In the genomic region with DNA sequence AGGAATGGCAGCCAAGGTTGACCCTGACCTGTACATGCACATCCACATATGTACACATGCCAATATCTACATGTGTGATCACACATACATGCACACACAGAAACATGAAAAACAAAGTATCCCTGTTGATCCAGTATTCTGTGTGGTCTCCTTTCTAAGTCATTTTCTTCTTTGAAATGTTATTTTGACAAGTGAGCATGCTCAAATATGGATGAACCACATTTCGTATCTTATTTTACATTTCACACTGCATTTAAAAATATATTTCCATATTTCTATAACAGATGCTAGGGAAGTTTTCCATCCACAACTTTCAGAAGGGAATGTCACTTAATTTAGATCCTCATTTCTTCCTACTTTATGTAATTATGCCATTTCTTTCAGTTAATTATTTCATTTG, we compare ENCODE assay signal across 20 mouse cellular contexts.
DNase-seq lines count a peak whose midpoint lies in the region; ATAC-seq and TF ChIP-seq lines count a peak whose summit lies in the region.
"Had no signal": no experiment of that assay in that cellular context is flagged by ENCODE, and none has a peak within 500 bp of the region (broad histone marks: within the 10 kb centered on the region; RNA-seq: fewer than 3 reads in every experiment).

No protein-coding gene starts in this region.

- H3K27me3 ChIP-seq in forebrain, embryonic 13.5 days: no peaks in the 10 kb centered on the region
- no peaks in the 10 kb centered on the region for H3K27me3 ChIP-seq in forebrain, embryonic 12.5 days
- H3K27me3 ChIP-seq in forebrain, embryonic 16.5 days (replicated peaks; ENCODE audit: control insufficient read depth, insufficient read depth, low read length): no peaks in the 10 kb centered on the region
- no peaks in the 10 kb centered on the region for H3K27me3 ChIP-seq in hindbrain, embryonic 12.5 days
- H3K27me3 ChIP-seq: embryonic facial prominence, embryonic 13.5 days; heart, embryonic 12.5 days; hindbrain, embryonic 15.5 days had no signal

- H3K4me3 ChIP-seq in forebrain, embryonic 13.5 days: no peak overlapping the region
- H3K4me3 ChIP-seq in forebrain, embryonic 12.5 days (replicated peaks): no peak overlapping the region
- no peak overlapping the region for H3K4me3 ChIP-seq in layer of hippocampus, adult 2 months
- no peak overlapping the region for H3K4me3 ChIP-seq in forebrain, embryonic 16.5 days (replicated peaks; ENCODE audit: low read length)
- no peak overlapping the region for H3K4me3 ChIP-seq in hindbrain, embryonic 12.5 days
- H3K4me3 ChIP-seq: embryonic facial prominence, embryonic 13.5 days; gastrocnemius, adult 2 months; heart, embryonic 12.5 days; hindbrain, embryonic 10.5 days; hindbrain, embryonic 15.5 days had no signal

- no peak for TF ChIP-seq CTCF in layer of hippocampus, adult 2 months (conservative IDR thresholded peaks at IDR 0.05)

- no peak overlapping the region for H3K9ac ChIP-seq in forebrain, embryonic 13.5 days
- H3K9ac ChIP-seq in forebrain, embryonic 12.5 days: no peak overlapping the region
- no peak overlapping the region for H3K9ac ChIP-seq in forebrain, embryonic 16.5 days (replicated peaks; ENCODE audit: low read depth, low read length)
- H3K9ac ChIP-seq in hindbrain, embryonic 12.5 days: no peak overlapping the region
- H3K9ac ChIP-seq: embryonic facial prominence, embryonic 13.5 days; heart, embryonic 12.5 days; hindbrain, embryonic 15.5 days had no signal

- WGBS in forebrain, embryonic 13.5 days: 85% methylated on average over 1 of the region's 1 CpGs
- WGBS in forebrain, embryonic 12.5 days: 98% methylated on average over 1 of the region's 1 CpGs
- WGBS in forebrain, embryonic 16.5 days: 52% methylated on average over 1 of the region's 1 CpGs
- 96% methylated on average over 1 of the region's 1 CpGs for WGBS in hindbrain, embryonic 12.5 days

- no peak overlapping the region for H3K27ac ChIP-seq in forebrain, embryonic 13.5 days
- no peak overlapping the region for H3K27ac ChIP-seq in forebrain, embryonic 12.5 days
- peak overlapping the region; percentile 81 for H3K27ac ChIP-seq in layer of hippocampus, adult 2 months
- H3K27ac ChIP-seq in forebrain, embryonic 16.5 days (ENCODE audit: low read length): peak overlapping the region; percentile 94
- no peak overlapping the region for H3K27ac ChIP-seq in hindbrain, embryonic 12.5 days
- H3K27ac ChIP-seq: embryonic facial prominence, embryonic 13.5 days; gastrocnemius, adult 2 months; hindbrain, embryonic 10.5 days; hindbrain, embryonic 15.5 days had no signal

- H3K4me1 ChIP-seq in forebrain, embryonic 13.5 days: 0 out of 2 replicates have a peak, but pooled peaks cover 7% of the 10 kb centered on the region
- no peaks in the 10 kb centered on the region for H3K4me1 ChIP-seq in forebrain, embryonic 12.5 days
- H3K4me1 ChIP-seq in forebrain, embryonic 16.5 days (replicated peaks; ENCODE audit: control insufficient read depth, insufficient read depth, low read length): peaks cover 12% of the 10 kb centered on the region
- H3K4me1 ChIP-seq in hindbrain, embryonic 12.5 days: no peaks in the 10 kb centered on the region
- H3K4me1 ChIP-seq: embryonic facial prominence, embryonic 13.5 days; heart, embryonic 12.5 days; hindbrain, embryonic 10.5 days; hindbrain, embryonic 15.5 days had no signal

- H3K4me2 ChIP-seq in forebrain, embryonic 13.5 days: no peak overlapping the region
- H3K4me2 ChIP-seq in forebrain, embryonic 12.5 days: no peak overlapping the region
- H3K4me2 ChIP-seq in forebrain, embryonic 16.5 days (ENCODE audit: low read length): no peak overlapping the region
- H3K4me2 ChIP-seq in hindbrain, embryonic 12.5 days (replicated peaks): no peak overlapping the region
- H3K4me2 ChIP-seq: embryonic facial prominence, embryonic 13.5 days; heart, embryonic 12.5 days; hindbrain, embryonic 15.5 days had no signal

- ATAC-seq in forebrain, embryonic 13.5 days: peak; percentile 19; the same call in 1 of the 2 replicates
- no peak for ATAC-seq in forebrain, embryonic 12.5 days (ENCODE audit: low FRiP score)
- peak; percentile 20; the same call in 1 of the 2 replicates for ATAC-seq in forebrain, embryonic 16.5 days
- ATAC-seq in hindbrain, embryonic 12.5 days (ENCODE audit: low FRiP score): no peak
- ATAC-seq: CD4-positive, CD25-positive, alpha-beta regulatory T cell, adult 4 months had no signal

- H3K36me3 ChIP-seq in forebrain, embryonic 13.5 days (ENCODE audit: poor library complexity, severe bottlenecking): no peaks in the 10 kb centered on the region
- no peaks in the 10 kb centered on the region for H3K36me3 ChIP-seq in forebrain, embryonic 12.5 days (replicated peaks)
- no peaks in the 10 kb centered on the region for H3K36me3 ChIP-seq in forebrain, embryonic 16.5 days (ENCODE audit: control insufficient read depth, insufficient read depth)
- no peaks in the 10 kb centered on the region for H3K36me3 ChIP-seq in hindbrain, embryonic 12.5 days
- H3K36me3 ChIP-seq: embryonic facial prominence, embryonic 13.5 days; G1E; heart, embryonic 12.5 days; hindbrain, embryonic 10.5 days; hindbrain, embryonic 15.5 days had no signal

- no peak for DNase-seq in layer of hippocampus, adult 2 months (ENCODE audit: low spot score in 2 of 2)
- DNase-seq in layer of hippocampus, postnatal 10 days (ENCODE audit: low spot score in 2 of 2): no peak
- DNase-seq in adipocyte (ENCODE audit: low spot score): no peak
- DNase-seq: adrenal gland, postnatal 10 days; B cell, adult 2 months; cerebellum, adult 2 months; cerebellum, postnatal 14 days; gastrocnemius, adult 2 months; gastrocnemius, postnatal 25 days; kidney, adult 2 months had no signal

- no peaks in the 10 kb centered on the region for H3K9me3 ChIP-seq in forebrain, embryonic 13.5 days (replicated peaks)
- no peaks in the 10 kb centered on the region for H3K9me3 ChIP-seq in forebrain, embryonic 12.5 days
- H3K9me3 ChIP-seq in forebrain, embryonic 16.5 days (ENCODE audit: control insufficient read depth, low read length): no peaks in the 10 kb centered on the region
- H3K9me3 ChIP-seq in hindbrain, embryonic 12.5 days (replicated peaks): no peaks in the 10 kb centered on the region
- H3K9me3 ChIP-seq: embryonic facial prominence, embryonic 13.5 days; G1E; heart, embryonic 12.5 days; hindbrain, embryonic 10.5 days; hindbrain, embryonic 15.5 days had no signal

Comparison
In these comparisons a context has a peak if more than half of its experiments do, and no peak if none do; other contexts are left out.
1. ATAC-seq: peak in forebrain, embryonic 13.5 days (single experiment) and forebrain, embryonic 16.5 days (single experiment); none in forebrain, embryonic 12.5 days (single experiment) and hindbrain, embryonic 12.5 days (single experiment).
2. H3K27ac ChIP-seq: peak in layer of hippocampus, adult 2 months (single experiment) and forebrain, embryonic 16.5 days (single experiment); none in forebrain, embryonic 13.5 days (single experiment), forebrain, embryonic 12.5 days (single experiment) and hindbrain, embryonic 12.5 days (single experiment).